Mouse (Mus musculus): ENCODE data around the gene Prmt1.

Gene Prmt1

GRCm38 (mm10) chr7:44974383-44975116 lies 11.8 kb downstream of the Prmt1 start, which contains the start of gene Cpt1c:
Gene Cpt1c (minus strand): TSS chr7:44974851.
- DNase-seq = peak; percentile 82 to 85

GRCm38 (mm10) chr7:44973415-44974130 lies 12.8 kb downstream of the Prmt1 start:
- peak in 1 of 2 experiments; percentile 19 for DNase-seq

- DNase-seq = peak in 1 of 2 experiments; percentile 15
Observed at GRCm38 (mm10) chr7:44971142-44971541, 15.2 kb downstream of the Prmt1 start.

- peak; percentile 89 to 92 for DNase-seq
Observed at GRCm38 (mm10) chr7:44970231-44970691, 16.1 kb downstream of the Prmt1 start.

GRCm38 (mm10) chr7:44966638-44967037 lies 19.7 kb downstream of the Prmt1 start:
- DNase-seq = peak in 1 of 2 experiments; percentile 14

GRCm38 (mm10) chr7:44965975-44966374 lies 20.4 kb downstream of the Prmt1 start:
- DNase-seq = no peak

GRCm38 (mm10) chr7:44964990-44965389 lies 21.4 kb downstream of the Prmt1 start:
- no peak for DNase-seq

- DNase-seq = no peak
Observed at GRCm38 (mm10) chr7:44962831-44963230, 23.5 kb downstream of the Prmt1 start.

GRCm38 (mm10) chr7:44962337-44962736 lies 24.0 kb downstream of the Prmt1 start:
- DNase-seq = no peak

- no peak for DNase-seq
Observed at GRCm38 (mm10) chr7:44960512-44960910, 25.9 kb downstream of the Prmt1 start.

- DNase-seq = no peak
Observed at GRCm38 (mm10) chr7:44959874-44960511, 26.4 kb downstream of the Prmt1 start.

- no peak for DNase-seq
Observed at GRCm38 (mm10) chr7:44959281-44959680, 27.1 kb downstream of the Prmt1 start.

GRCm38 (mm10) chr7:44958208-44958607 lies 28.2 kb downstream of the Prmt1 start:
- DNase-seq = peak in 1 of 2 experiments; percentile 59

GRCm38 (mm10) chr7:44957183-44957835 lies 29.1 kb downstream of the Prmt1 start:
- peak; percentile 57 to 85 for DNase-seq

GRCm38 (mm10) chr7:44956266-44956665 lies 30.1 kb downstream of the Prmt1 start:
- DNase-seq = no peak

GRCm38 (mm10) chr7:44955628-44956027 lies 30.7 kb downstream of the Prmt1 start:
- DNase-seq = no peak

- DNase-seq = no peak
Observed at GRCm38 (mm10) chr7:44954091-44954885, 32.1 kb downstream of the Prmt1 start.

- DNase-seq = no peak
Observed at GRCm38 (mm10) chr7:44953561-44953960, 32.8 kb downstream of the Prmt1 start.

- DNase-seq = peak; percentile 95 to 96
Observed at GRCm38 (mm10) chr7:44952611-44953306, 33.6 kb downstream of the Prmt1 start.

GRCm38 (mm10) chr7:44951960-44952359 lies 34.4 kb downstream of the Prmt1 start:
- peak; percentile 84 to 88 for DNase-seq

- DNase-seq = no peak
Observed at GRCm38 (mm10) chr7:44949922-44950321, 36.4 kb downstream of the Prmt1 start.

All from lung, postnatal 4 days (tissue).